Mouse (Mus musculus) CH12.LX (cell line): ENCODE results near the gene Cenpl. TPM values are rescaled to one million over a fixed set of nuclear protein-coding genes. Genes with fewer than 3 reads are reported as not detected.

Experiments used
- DNase-seq: peaks from one replicate; pipeline ENCODE4 v3.0.0-alpha.2; 2013; ENCODE audit errors: extremely low read depth
- H3K27ac ChIP-seq: 2 replicates; pipeline ENCODE4 v1.5.1; 2012; ENCODE audit warnings: low read depth, mild to moderate bottlenecking, control low read depth, moderate library complexity; ENCODE audit not compliant: insufficient read depth
- H3K27me3 ChIP-seq: replicated peaks from 2 replicates; pipeline ENCODE3; 2012; ENCODE audit warnings: inconsistent platforms
- H3K36me3 ChIP-seq, 2 experiments: replicated peaks in 1 of 2; 2 replicates each; pipeline versions ENCODE3 to v1.6.1; 2012; ENCODE audit warnings: inconsistent platforms in 1 of 2, low read length in 1 of 2, mild to moderate bottlenecking in 1 of 2, mixed read lengths in 1 of 2, moderate library complexity in 1 of 2; ENCODE audit not compliant: control insufficient read depth in 1 of 2, insufficient read depth in 1 of 2
- H3K4me1 ChIP-seq, 2 experiments: 2 replicates each; pipeline ENCODE4 v1.6.1; 2012; ENCODE audit warnings: inconsistent platforms in 1 of 2, moderate library complexity in 1 of 2; ENCODE audit not compliant: insufficient read depth in 2 of 2, control insufficient read depth in 1 of 2
- H3K4me2 ChIP-seq: 2 replicates; pipeline ENCODE4 v1.6.1; 2012; ENCODE audit warnings: low read depth, mild to moderate bottlenecking, control low read depth; ENCODE audit not compliant: poor library complexity, insufficient read depth, severe bottlenecking
- H3K4me3 ChIP-seq, 3 experiments: fragments of 150-350 bp in 1 of 3; sonication (generic) in 1 of 3; replicated peaks in 1 of 3; 2 replicates each; pipeline versions ENCODE3 to v1.5.1; 2011 to 2012; ENCODE audit warnings: low read depth in 2 of 3, low read length in 2 of 3, mild to moderate bottlenecking in 2 of 3, moderate library complexity in 2 of 3, control low read depth in 1 of 3, improper control_type of control experiment in 1 of 3, inconsistent platforms in 1 of 3, mixed read lengths in 1 of 3; ENCODE audit not compliant: poor library complexity in 1 of 3
- H3K79me2 ChIP-seq: replicated peaks from 2 replicates; pipeline ENCODE4 v1.6.1; 2012; ENCODE audit warnings: mild to moderate bottlenecking, moderate library complexity; ENCODE audit not compliant: control insufficient read depth, poor library complexity, insufficient read depth, severe bottlenecking; ENCODE audit errors: extremely low read depth
- H3K9ac ChIP-seq: 2 replicates; pipeline ENCODE4 v1.6.1; 2012; ENCODE audit warnings: low read depth, mild to moderate bottlenecking, control low read depth, moderate library complexity; ENCODE audit not compliant: insufficient read depth
- H3K9me3 ChIP-seq: replicated peaks from 2 replicates; pipeline ENCODE3; 2012; ENCODE audit warnings: low read length, inconsistent platforms, mixed read lengths
- BHLHE40 ChIP-seq: IDR thresholded peaks from 2 replicates; pipeline ENCODE4 v1.6.1; 2011; ENCODE audit warnings: mild to moderate bottlenecking, low read depth, low read length, improper control_type of control experiment
- CHD1 ChIP-seq: IDR thresholded peaks from 2 replicates; pipeline ENCODE4 v1.6.1; 2012; ENCODE audit warnings: low read depth, low read length, improper control_type of control experiment, inconsistent platforms
- CHD2 ChIP-seq: IDR thresholded peaks from 2 replicates; pipeline ENCODE4 v1.6.1; 2011; ENCODE audit warnings: low read length, improper control_type of control experiment
- E2F4 ChIP-seq: IDR thresholded peaks from 2 replicates; pipeline ENCODE4 v1.6.1; 2011; ENCODE audit warnings: low read depth, low read length, improper control_type of control experiment; ENCODE audit not compliant: insufficient replicate concordance
- EP300 ChIP-seq: IDR thresholded peaks from 2 replicates; pipeline ENCODE4 v1.6.1; 2011; ENCODE audit warnings: low read length, improper control_type of control experiment
- ETS1 ChIP-seq: conservative IDR thresholded peaks from 2 replicates; pipeline ENCODE4 v1.6.1; 2012; ENCODE audit warnings: low read depth, mild to moderate bottlenecking, inconsistent platforms, low read length, improper control_type of control experiment, moderate library complexity
- GABPA ChIP-seq: IDR thresholded peaks from 2 replicates; pipeline ENCODE4 v1.6.1; 2012; ENCODE audit warnings: low read depth, low read length, improper control_type of control experiment, inconsistent platforms; ENCODE audit not compliant: insufficient replicate concordance
- JUN ChIP-seq: IDR thresholded peaks from 2 replicates; pipeline ENCODE4 v1.6.1; 2011; ENCODE audit warnings: low read depth, mild to moderate bottlenecking, low read length, improper control_type of control experiment, moderate library complexity; ENCODE audit not compliant: insufficient read depth
- JUND ChIP-seq: conservative IDR thresholded peaks from 2 replicates; pipeline ENCODE4 v1.6.1; 2011; ENCODE audit warnings: low read depth, low read length, improper control_type of control experiment
- KAT2A ChIP-seq: IDR thresholded peaks from 2 replicates; pipeline ENCODE4 v1.6.1; 2012; ENCODE audit warnings: low read length, improper control_type of control experiment, inconsistent platforms; ENCODE audit not compliant: insufficient replicate concordance
- MAFK ChIP-seq: IDR thresholded peaks from 2 replicates; pipeline ENCODE4 v1.6.1; 2011; ENCODE audit warnings: low read length, improper control_type of control experiment; ENCODE audit not compliant: insufficient replicate concordance
- MAX ChIP-seq: IDR thresholded peaks from 2 replicates; pipeline ENCODE4 v1.6.1; 2011; ENCODE audit warnings: low read length, improper control_type of control experiment
- MAZ ChIP-seq: IDR thresholded peaks from 2 replicates; pipeline ENCODE4 v1.6.1; 2012; ENCODE audit warnings: low read depth, mild to moderate bottlenecking, inconsistent platforms, low read length, improper control_type of control experiment, moderate library complexity
- MXI1 ChIP-seq: IDR thresholded peaks from 2 replicates; pipeline ENCODE4 v1.6.1; 2011; ENCODE audit warnings: mild to moderate bottlenecking, low read depth, low read length, improper control_type of control experiment
- MYC ChIP-seq: IDR thresholded peaks from 2 replicates; pipeline ENCODE4 v1.6.1; 2011; ENCODE audit warnings: low read depth, mild to moderate bottlenecking, improper control_type of control experiment, low read length
- NELFE ChIP-seq: IDR thresholded peaks from 2 replicates; pipeline ENCODE4 v1.6.1; 2011; ENCODE audit warnings: low read depth, low read length, improper control_type of control experiment
- NRF1 ChIP-seq: IDR thresholded peaks from 2 replicates; pipeline ENCODE4 v1.6.1; 2014; ENCODE audit warnings: low read depth, mild to moderate bottlenecking, inconsistent platforms, low read length, improper control_type of control experiment, moderate library complexity
- POLR2A ChIP-seq: IDR thresholded peaks from 2 replicates; pipeline ENCODE4 v1.6.1; 2011; ENCODE audit warnings: low read depth, mild to moderate bottlenecking, improper control_type of control experiment, low read length
- POLR2AphosphoS2 ChIP-seq: IDR thresholded peaks from 2 replicates; pipeline ENCODE4 v1.6.1; 2011; ENCODE audit warnings: low read depth, low read length, improper control_type of control experiment
- RAD21 ChIP-seq: IDR thresholded peaks from 2 replicates; pipeline ENCODE4 v1.6.1; 2011; ENCODE audit warnings: low read depth, mild to moderate bottlenecking, low read length, improper control_type of control experiment, moderate library complexity
- RCOR1 ChIP-seq: conservative IDR thresholded peaks from 2 replicates; pipeline ENCODE4 v1.6.1; 2012; ENCODE audit warnings: low read depth, mild to moderate bottlenecking, inconsistent platforms, low read length, improper control_type of control experiment
- SIN3A ChIP-seq: IDR thresholded peaks from 2 replicates; pipeline ENCODE4 v1.6.1; 2012; ENCODE audit warnings: low read length, improper control_type of control experiment, inconsistent platforms
- SMC3 ChIP-seq: IDR thresholded peaks from 2 replicates; pipeline ENCODE4 v1.6.1; 2011; ENCODE audit warnings: low read depth, low read length, improper control_type of control experiment
- TBP ChIP-seq: conservative IDR thresholded peaks from 2 replicates; pipeline ENCODE4 v1.6.1; 2011; ENCODE audit warnings: low read depth, low read length, improper control_type of control experiment
- TCF12 ChIP-seq: IDR thresholded peaks from 2 replicates; pipeline ENCODE4 v1.6.1; 2014; ENCODE audit warnings: low read depth, mild to moderate bottlenecking, inconsistent platforms, low read length, improper control_type of control experiment
- USF1 ChIP-seq: IDR thresholded peaks from 2 replicates; pipeline ENCODE4 v1.6.1; 2014; ENCODE audit warnings: low read depth, mild to moderate bottlenecking, inconsistent platforms, low read length, improper control_type of control experiment
- USF2 ChIP-seq: conservative IDR thresholded peaks from 2 replicates; pipeline ENCODE4 v1.6.1; 2011; ENCODE audit warnings: low read depth, low read length, improper control_type of control experiment
- ZC3H11A ChIP-seq: IDR thresholded peaks from 2 replicates; pipeline ENCODE4 v1.6.1; 2012; ENCODE audit warnings: low read depth, mild to moderate bottlenecking, inconsistent platforms, low read length, improper control_type of control experiment
- dilution Hi-C: fragments of 300-500 bp; cut with MboI; formaldehyde crosslinking; loops from 2 replicates; pipeline ENCODE4 v1.14.3; 2020; ENCODE audit warnings: low sequenced_read_pairs; ENCODE audit not compliant: extremely low pct_unique_long_range_greater_than_20kb, extremely low pct_ligation_motif_present
- in situ Hi-C: fragments of 300-500 bp; cut with MboI; formaldehyde crosslinking; loops from 3 replicates; pipeline ENCODE4 v1.14.3; 2019; ENCODE audit warnings: low sequenced_read_pairs, low pct_ligation_motif_present, low pct_unique_long_range_greater_than_20kb, mixed read lengths
- polyA plus RNA-seq: library from polyadenylated mRNA; unstranded; fragments of >175 nt; gene quantifications from 2 replicates; pipeline ENCODE4 v1.2.1, GENCODE M21; 2012; ENCODE audit warnings: low read depth; ENCODE audit not compliant: insufficient read length
- total RNA-seq, 2 experiments: library from RNA; depleted of rRNA; stranded (reverse); fragments of 300-350 nt in 1 of 2; fragments of >200 nt in 1 of 2; gene quantifications; 2 replicates each; pipeline ENCODE4 v1.2.3; 2012 to 2014

Cenpl gene
- total and polyA plus RNA-seq, 3 experiments, result 4.6 to 13.1 (median 11.5) TPM

GRCm38 (mm10) chr1:161035786-161036404 lies 34.6 kb upstream of the Cenpl start:
- dilution Hi-C loops (no loop called here), in situ Hi-C loops (no loop called here)
- TF ChIP-seq MAX (no peak), USF1 (no peak), KAT2A (0 out of 2 replicates have a peak, but pooled peaks have one; percentile 36), E2F4 (no peak), CHD1 (no peak; the same call in none of the 2 replicates), RAD21 (no peak), JUND (0 out of 2 replicates have a peak, but pooled peaks have one; percentile 54), EP300 (no peak), BHLHE40 (peak; percentile 6; the same call in 1 of the 2 replicates), TBP (peak; percentile 15; the same call in 1 of the 2 replicates), CHD2 (0 out of 2 replicates have a peak, but pooled peaks have one; percentile 4), SIN3A (0 out of 2 replicates have a peak, but pooled peaks have one; percentile 9), TCF12 (no peak), GABPA (no peak), MAZ (0 out of 2 replicates have a peak, but pooled peaks have one; percentile 6), SMC3 (no peak), RCOR1 (no peak), USF2 (no peak)
- Histone ChIP-seq H3K27ac (peak overlapping the region; percentile 86), H3K9ac (peak overlapping the region; percentile 95), H3K27me3 (no peaks in the 10 kb centered on the region), H3K9me3 (no peaks in the 10 kb centered on the region), H3K4me3 (peak overlapping the region; percentile 66 to 95 (median 78)), H3K4me1 (peaks cover 0 to 42% of the 10 kb centered on the region in 2 experiments; a peak in 3 of 4 replicates), H3K4me2 (peak overlapping the region; percentile 97), H3K79me2 (peaks cover 25% of the 10 kb centered on the region), H3K36me3 (peaks cover 49 to 62% of the 10 kb centered on the region in 2 experiments)
- DNase-seq, result peak; percentile 68

DNA sequence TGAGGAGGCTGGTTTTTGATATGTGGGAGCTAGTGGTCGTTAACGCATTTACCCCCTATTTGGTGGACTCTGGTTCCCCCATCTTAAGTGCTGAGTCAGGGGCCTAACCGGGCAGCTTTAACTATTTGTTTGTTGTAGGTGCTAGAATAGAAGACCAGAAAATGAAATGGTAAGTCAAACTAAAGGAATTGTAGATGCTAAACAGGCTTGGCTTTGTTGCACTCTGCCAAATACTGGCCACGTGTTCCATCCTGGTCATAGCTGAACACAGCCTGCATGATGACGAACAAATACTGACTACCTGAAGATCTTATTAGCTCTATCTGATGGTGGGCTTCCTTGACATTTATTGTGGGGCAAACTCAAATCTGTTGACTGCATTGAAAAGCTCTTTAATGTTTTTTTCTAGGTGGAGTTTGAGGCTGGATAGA lies 34.1 kb upstream of the Cenpl start:
- Histone ChIP-seq H3K4me1 (peaks cover 0 to 37% of the 10 kb centered on the region in 2 experiments; a peak in 3 of 4 replicates), H3K9ac (peak overlapping the region; percentile 95), H3K79me2 (peaks cover 25% of the 10 kb centered on the region), H3K4me2 (peak overlapping the region; percentile 97), H3K36me3 (peaks cover 47 to 59% of the 10 kb centered on the region in 2 experiments), H3K27me3 (no peaks in the 10 kb centered on the region), H3K9me3 (no peaks in the 10 kb centered on the region), H3K27ac (peak overlapping the region; percentile 86), H3K4me3 (peak overlapping the region; percentile 66 to 95 (median 78))
- in situ Hi-C loops (no loop called here), dilution Hi-C loops (no loop called here)
- peak; percentile 53 for DNase-seq
- TF ChIP-seq RCOR1 (no peak; the same call in 1 of the 2 replicates), MAZ (no peak; the same call in 1 of the 2 replicates), TBP (0 out of 2 replicates have a peak, but pooled peaks have one; percentile 11), POLR2A (peak; percentile 56; the same call in 1 of the 2 replicates), ETS1 (0 out of 2 replicates have a peak, but pooled peaks have one; percentile 5), MAFK (peak; percentile 79; the same call in 1 of the 2 replicates), RAD21 (no peak), JUN (no peak), NELFE (no peak; the same call in 1 of the 2 replicates), POLR2AphosphoS2 (peak; percentile 82), USF1 (0 out of 2 replicates have a peak, but pooled peaks have one; percentile 18), NRF1 (no peak), MYC (peak; percentile 98), SMC3 (no peak), JUND (no peak), TCF12 (0 out of 2 replicates have a peak, but pooled peaks have one; percentile 10), MAX (peak; percentile 95), MXI1 (peak; percentile 84; the same call in 1 of the 2 replicates), CHD1 (peak; percentile 77; the same call in 1 of the 2 replicates), ZC3H11A (no peak), E2F4 (no peak)
